Mouse (Mus musculus): ENCODE measurements around the gene Gin1.

The Gin1 gene

DNA sequence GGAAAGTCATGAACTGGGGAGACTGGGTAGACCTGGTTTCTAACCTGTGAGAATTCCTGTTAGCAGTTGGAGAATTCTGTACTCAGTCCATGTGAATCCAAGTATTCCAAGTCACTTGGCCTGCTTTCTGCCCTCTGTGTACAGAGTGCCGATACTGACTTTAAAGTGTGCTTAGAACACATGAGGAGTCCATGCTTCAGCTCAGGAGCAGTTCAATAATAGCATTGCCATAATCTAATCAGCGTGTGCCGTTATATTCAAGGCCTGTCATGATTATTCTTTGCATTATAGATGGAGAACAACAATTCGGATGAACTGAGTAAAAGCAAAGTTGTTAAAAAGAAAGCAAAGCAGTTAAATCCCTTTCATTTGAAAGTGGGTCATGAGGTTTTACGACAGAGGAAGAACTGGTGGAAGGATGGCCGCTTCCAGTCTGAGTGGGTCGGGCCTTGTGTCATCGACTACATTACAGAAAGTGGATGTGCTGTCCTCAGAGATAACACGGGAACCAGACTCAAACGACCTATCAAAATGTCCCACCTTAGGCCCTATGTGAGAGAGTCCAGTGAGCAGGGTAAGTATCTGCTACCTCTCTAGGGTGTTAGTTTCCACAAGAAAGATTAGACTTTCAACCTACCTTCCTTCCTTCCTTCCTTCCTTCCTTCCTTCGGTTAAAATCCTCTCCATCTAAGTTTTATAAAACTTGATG, 15.9 kb downstream of the Gin1 start:
- in situ Hi-C loops (cut with MboI, MseI): no loop called here

DNA sequence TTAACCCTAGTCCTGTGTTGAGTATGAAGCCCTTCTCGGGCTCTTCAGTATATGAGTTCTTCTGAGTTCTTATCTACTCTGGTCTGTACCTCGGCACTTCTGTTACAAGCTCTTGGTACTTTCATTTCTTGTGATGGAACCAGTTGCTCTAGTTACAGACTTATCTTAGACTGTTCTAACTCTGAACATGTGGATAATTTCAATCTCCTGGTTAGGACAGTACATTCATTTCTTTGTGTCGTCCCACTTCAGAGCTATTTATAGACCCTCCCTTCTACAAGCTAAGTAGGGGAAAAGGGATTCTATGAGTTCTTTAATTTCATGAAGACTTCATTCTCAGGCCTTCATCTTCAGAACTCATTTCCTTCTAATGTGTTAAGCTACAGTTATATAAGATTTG, 17.7 kb downstream of the Gin1 start:
- in situ Hi-C loops (cut with MboI, MseI): no loop called here

DNA sequence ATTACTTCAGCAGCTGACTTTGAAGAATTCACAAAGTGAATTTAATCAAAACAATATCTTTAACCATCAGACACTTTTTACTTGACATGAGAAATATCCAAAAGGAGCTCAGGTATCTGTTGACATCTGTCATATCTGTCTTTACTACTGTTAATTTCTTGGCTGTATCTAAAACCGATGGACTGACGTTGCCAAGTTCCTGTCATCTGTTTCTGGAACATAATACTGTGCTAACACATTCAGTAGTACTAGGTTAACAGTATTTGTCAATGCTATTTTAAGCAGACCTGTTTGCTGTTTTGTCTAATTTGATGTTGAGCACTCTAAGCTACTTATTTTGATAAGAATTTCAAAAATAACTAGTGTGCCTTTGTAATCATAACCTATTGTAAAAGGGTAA, 18.5 kb downstream of the Gin1 start:
- in situ Hi-C loops (cut with MboI, MseI): no loop called here

DNA sequence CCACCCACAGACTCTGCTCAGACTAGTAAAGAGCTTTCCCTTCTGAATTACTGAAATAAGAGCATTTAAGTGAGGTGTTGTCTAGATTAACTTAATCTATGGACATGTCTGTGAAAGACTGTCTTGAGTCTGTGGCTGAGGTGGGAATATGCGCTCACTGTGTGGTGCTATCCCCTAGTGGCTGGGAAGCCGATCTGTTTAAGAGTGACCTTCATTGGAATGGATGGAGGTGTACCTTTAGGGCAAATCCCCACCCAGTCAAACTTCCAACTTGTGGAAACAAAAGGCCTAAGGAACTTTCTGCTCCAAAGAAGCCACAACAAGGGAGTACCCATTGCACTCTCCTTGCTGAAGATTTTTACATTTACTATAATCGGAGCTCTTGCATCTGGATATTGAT, 24.1 kb downstream of the Gin1 start:
- in situ Hi-C loops (cut with MboI, MseI): no loop called here

DNA sequence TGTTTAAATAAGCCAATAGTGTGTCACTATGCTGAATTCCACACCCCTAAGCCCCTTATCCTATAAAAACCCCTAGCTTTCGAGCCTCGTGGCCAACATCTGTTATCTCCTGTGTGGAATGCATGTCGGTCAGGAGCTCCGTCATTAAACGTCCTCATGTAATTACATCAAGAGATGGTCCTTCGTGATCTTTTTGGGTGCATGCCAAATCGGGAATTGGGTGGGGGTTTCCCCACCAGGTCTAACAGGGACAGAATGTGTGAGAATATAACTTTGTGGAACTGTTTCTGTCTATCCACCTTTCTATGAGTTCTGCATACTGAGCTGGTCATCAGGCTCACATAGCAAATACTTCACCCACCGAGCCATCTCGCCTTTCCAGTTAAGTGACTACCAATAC, 26.0 kb downstream of the Gin1 start:
- in situ Hi-C loops (cut with MboI, MseI): no loop called here

DNA sequence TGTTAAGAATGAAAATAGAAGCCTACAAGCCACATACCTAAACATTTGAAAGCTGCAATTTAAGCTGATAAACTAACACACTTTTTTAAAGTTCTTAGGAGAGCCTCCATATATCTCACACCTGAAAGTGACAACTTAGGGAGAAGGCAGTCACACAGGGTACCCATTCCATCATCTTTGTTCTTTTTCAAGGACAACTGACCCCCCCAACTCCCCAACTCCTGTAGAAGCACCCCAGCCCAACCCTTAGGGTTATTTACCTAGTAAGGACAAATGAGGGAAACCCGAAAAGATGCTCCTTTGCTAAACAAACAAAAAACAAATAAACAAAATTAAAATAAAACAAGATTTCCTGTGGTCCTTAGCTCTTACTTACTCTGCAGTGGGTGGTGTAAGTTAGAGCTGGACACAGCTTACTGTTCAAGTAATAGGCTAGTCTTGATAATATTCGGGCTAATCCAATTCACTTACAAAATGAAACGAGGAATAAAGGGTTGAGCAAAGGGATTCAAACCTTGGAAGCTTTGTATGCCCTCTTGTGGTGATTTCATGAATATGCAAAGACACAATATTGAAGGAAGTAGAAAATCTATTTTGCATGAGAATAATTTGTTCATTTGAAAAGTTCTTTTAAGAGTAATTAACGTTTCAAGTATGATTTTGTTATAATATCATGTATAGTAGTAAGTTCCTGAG, 32.4 kb downstream of the Gin1 start:
- in situ Hi-C loops (cut with MboI, MseI): loop anchor here (10.0 kb wide), 2 partner anchors 352 to 382 kb away; no protein-coding TSS in a partner anchor

DNA sequence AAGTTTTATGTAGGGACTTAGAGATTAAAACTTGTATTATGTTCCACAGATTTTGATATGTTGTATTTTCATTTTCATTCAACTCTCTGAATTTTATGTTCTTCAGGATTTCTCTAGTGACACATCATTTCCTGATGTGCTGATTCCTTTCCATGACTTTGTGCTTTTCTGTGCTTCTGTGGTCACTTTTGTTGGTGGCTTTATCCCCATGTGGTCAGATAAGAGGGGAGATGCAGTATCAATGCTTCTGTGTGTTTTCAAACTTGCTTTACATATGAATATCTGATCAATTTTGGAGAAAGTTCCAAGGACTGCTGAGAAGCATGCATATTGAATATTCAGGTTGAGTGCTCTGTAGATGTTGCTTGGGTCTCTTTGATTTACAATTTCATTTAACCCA, 34.5 kb downstream of the Gin1 start:
- in situ Hi-C loops (cut with MboI, MseI): loop anchor here (10.0 kb wide), 2 partner anchors 350 to 380 kb away; no protein-coding TSS in a partner anchor

DNA sequence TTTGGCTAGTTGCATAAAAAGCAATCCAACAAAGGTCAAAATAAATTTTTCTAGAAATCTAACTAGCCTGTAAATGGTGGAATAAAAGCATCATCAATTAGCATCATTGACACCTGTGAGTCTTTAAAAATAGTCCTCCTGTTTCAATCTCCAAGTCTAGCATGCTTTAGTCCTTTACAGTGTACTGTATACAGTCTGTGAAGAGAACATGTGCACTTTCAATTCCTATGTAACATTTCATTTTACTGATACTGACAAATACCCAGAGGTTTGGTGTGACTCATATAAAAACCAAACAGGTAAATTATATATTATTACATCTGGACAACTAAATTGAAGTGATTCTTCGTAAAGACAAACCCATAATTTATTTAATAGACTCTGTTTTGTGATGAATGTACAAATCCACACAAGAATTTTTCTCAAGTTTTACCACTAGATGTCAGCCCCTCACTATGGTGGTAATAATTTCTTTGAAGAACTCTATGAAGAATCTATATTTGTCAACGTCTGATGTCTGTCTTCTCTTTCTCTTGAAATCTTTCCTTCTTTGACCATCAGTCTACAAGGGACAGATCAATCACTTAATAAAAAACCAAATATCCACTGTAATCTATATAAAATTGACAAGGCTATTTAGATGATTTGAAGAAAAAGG, 39.4 kb downstream of the Gin1 start:
- in situ Hi-C loops (cut with MboI, MseI): loop anchor here (5.0 to 10.0 kb wide), 3 partner anchors 345 to 543 kb away; no protein-coding TSS in a partner anchor

DNA sequence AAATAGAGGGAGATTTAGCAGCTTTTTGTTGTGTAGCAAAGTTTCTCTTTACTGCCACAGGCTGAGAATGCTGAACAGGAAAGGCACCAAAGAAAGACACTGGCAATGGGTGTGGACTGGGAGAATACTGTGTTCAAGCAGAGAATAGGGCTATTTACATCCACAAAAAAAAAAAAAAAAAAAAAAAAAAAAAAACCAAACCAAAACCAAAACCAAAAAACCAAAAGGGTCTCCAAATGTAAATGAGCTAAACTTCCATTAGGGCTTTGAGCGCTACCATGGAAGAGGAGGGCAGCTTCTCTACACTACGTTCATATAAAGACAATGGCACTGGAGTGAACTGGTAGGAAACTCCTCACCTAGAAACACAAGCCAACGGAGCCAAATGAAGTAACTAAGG, 51.3 kb downstream of the Gin1 start:
- in situ Hi-C loops (cut with MboI, MseI): no loop called here

DNA sequence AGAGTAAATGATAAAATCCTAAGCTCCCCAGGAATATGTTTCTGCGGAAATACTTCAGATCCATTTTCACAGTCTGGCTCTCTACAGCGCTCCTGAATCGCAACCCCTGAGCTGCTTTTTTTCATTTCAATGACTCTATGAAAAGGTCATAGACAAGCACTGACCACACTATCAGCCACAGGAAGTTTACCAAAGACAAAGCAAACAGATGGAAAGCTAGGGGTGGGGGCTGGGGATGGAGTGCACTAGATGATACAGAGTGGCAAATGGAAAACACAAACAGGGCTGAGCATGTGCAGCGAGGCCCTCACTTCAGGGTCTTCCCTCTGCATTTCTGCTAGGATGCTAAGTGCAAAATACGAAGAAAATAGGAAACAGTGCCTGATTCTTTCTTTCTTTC, 52.2 kb downstream of the Gin1 start:
- in situ Hi-C loops (cut with MboI, MseI): no loop called here

DNA sequence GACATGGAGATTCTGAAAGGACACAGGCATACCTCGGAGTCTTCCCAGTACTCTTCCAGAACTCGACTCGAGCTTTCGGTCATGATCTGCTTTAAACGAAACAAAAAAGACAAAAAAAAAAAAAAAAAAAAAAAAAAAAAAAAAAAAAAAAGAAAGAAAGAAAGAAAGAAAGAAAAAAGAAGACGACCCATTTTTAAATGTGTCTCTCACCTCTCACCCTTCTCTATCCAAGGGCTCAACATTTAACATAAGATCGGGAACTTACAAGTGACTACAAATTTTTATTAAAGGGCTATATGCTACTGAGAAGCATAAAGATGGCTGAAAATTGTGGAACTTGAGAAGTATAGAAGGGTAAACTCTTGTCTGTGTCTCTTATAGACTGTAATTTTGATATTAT, 52.9 kb downstream of the Gin1 start:
- in situ Hi-C loops (cut with MboI, MseI): no loop called here

DNA sequence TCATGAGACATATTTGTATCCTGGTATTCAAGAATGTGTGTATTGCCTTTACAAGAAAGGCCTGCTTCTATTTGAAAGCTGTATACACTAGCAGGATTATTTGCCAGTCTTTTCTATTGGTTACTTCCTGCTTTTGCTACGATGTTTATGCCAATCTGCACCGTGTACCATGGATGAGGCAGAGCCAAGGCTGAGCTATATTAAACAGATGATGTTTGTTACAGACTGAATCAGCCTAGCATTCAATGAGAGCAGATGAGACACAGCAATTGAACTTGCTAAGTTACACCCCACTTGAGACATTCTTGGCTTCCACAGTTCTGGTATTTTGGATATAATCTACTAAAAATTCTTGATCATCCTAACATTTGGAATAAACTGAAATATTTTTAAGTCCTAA, 57.6 kb downstream of the Gin1 start:
- in situ Hi-C loops (cut with MboI, MseI): no loop called here

DNA sequence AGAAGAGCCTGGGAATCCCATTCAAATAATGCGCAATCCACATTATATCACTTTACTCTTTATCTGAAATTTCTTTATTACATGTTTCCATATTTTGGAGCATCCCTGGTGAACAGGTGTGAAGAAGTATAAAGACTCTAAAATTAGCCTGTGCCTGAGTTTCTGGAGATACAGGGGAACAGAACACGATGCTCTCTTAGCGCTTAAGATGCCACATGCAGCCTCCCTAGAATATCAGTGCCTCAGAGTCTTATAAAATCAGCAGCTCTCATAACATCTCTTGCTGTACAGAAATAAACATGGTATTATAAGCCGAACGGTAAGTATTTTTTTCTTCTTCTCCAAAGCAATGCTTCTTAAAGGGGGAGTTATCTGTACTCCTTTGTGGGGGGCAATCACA, 58.1 kb downstream of the Gin1 start:
- in situ Hi-C loops (cut with MboI, MseI): no loop called here

DNA sequence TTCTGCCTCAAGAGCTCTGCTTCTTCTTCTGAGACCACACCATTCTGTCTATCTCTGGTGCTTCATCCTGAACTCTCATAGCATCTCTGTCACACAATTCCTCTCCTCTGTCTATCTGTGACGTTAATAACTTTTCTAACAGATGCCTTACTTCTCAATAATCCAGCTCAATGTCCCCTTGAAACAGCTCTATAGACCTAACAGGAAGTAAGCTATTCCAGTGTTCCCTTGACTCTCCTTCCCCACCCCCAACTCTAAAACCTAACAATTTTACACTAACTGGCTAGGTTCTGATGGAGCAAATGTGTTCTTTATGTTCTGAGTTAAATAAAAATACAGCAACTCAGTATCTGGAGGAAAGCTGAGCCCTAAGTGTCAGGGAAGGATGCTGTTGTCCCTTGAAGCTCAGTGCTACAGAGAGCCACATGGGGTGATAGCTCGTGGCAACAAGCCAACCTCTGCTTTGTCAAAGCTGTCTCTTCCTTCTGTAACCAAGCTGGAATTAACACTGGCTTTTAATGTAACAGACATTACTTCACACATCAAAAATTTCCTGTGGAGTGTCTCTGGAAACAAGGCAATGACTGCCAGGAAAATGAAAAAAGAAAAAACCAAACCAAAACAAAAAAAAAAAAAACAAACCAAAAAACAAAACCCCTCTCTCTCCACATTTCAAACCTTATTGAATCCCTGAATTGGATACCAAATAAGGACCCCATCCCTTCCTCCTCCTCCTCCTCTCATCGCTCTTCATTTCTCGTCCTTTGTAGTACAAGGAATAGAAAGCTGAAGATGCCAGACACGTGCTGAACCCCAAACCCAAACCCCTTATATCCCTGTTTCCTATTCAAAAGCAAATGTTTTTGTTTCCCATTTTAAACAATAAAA, 63.7 kb downstream of the Gin1 start:
- in situ Hi-C loops (cut with MboI, MseI): loop anchor here in 1 of 2 experiments (5.0 kb wide), 1 partner anchor 44 kb away; no protein-coding TSS in a partner anchor

DNA sequence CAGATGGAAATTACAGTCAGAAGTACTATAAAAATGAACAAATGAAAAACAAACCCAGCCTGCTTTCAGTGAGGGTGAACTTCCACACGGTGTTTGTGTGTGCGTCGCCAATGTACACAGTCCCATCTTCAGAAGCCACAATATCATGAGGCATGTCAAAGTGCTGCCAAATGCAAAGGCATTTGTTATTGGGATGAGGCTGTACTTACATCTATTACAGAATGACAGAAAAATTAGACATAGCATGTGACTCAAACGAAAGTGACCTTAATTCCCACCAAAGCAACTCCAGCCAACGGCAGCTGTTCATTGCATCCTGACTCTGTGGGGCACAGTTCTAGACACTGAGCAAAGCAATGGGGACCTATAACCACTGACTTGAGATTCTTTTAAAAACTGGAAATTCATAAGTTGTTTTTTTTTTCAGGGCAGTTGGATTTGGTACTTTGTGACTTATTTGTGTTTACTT, 64.4 kb downstream of the Gin1 start:
- in situ Hi-C loops (cut with MboI, MseI): loop anchor here in 1 of 2 experiments (5.0 kb wide), 1 partner anchor 43 kb away; no protein-coding TSS in a partner anchor

Data from T-helper 17 cell (primary cell).